Mouse (Mus musculus) myocyte (in vitro differentiated cells): ENCODE data around the gene Taar8c. TPM values are rescaled to one million over a fixed set of nuclear protein-coding genes. Genes with fewer than 3 reads are reported as not detected.
"Not testable (repeated sequence)": the region's sequence is repeated elsewhere in the genome, so short reads cannot be mapped to it uniquely, and the experiment has no call there.

Source experiments
- H3K27me3 ChIP-seq: one replicate; pipeline ENCODE4 v1.6.1; 2011; ENCODE audit not compliant: control insufficient read depth, insufficient read depth, insufficient read length
- H3K36me3 ChIP-seq: one replicate; pipeline ENCODE4 v1.6.1; 2011; ENCODE audit not compliant: control insufficient read depth, insufficient read depth
- H3K4me2 ChIP-seq: one replicate; pipeline ENCODE4 v1.6.1; 2011; ENCODE audit warnings: low read depth, control low read depth
- H3K4me3 ChIP-seq: one replicate; pipeline ENCODE4 v1.5.1; 2011; ENCODE audit warnings: mild to moderate bottlenecking, control low read depth, moderate library complexity
- H3K79me2 ChIP-seq: one replicate; pipeline ENCODE4 v1.6.1; 2011; ENCODE audit not compliant: control insufficient read depth, insufficient read depth
- H3ac ChIP-seq: one replicate; pipeline ENCODE4 v1.6.1; 2011; ENCODE audit not compliant: control insufficient read depth, insufficient read length
- CEBPB ChIP-seq: IDR thresholded peaks from 2 replicates; pipeline ENCODE4 v1.6.1; 2011; ENCODE audit warnings: mild to moderate bottlenecking, moderate library complexity; ENCODE audit not compliant: poor library complexity, insufficient read depth, severe bottlenecking
- E2F4 ChIP-seq: IDR thresholded peaks from one replicate; pipeline ENCODE4 v1.6.1; 2011; ENCODE audit warnings: mild to moderate bottlenecking, control low read depth, moderate library complexity; ENCODE audit not compliant: insufficient read depth
- MAX ChIP-seq: IDR thresholded peaks from one replicate; pipeline ENCODE4 v1.6.1; 2011; ENCODE audit warnings: low read depth, mild to moderate bottlenecking, control low read depth
- MYOD1 ChIP-seq, 3 experiments: IDR thresholded peaks; one replicate each; pipeline ENCODE4 v1.6.1; 2011; ENCODE audit warnings: control low read depth in 2 of 3, low read depth in 2 of 3, mild to moderate bottlenecking in 2 of 3, moderate library complexity in 1 of 3; ENCODE audit not compliant: insufficient read length in 2 of 3, control insufficient read depth in 1 of 3
- MYOG ChIP-seq, 3 experiments: IDR thresholded peaks; one replicate each; pipeline ENCODE4 v1.6.1; 2011; ENCODE audit warnings: control low read depth in 2 of 3, low read depth in 2 of 3, mild to moderate bottlenecking in 2 of 3; ENCODE audit not compliant: insufficient read length in 2 of 3, control insufficient read depth in 1 of 3, insufficient read depth in 1 of 3
- POLR2A ChIP-seq: IDR thresholded peaks from one replicate; pipeline ENCODE4 v1.6.1; 2011; ENCODE audit warnings: low read depth, mild to moderate bottlenecking, control low read depth, moderate library complexity; ENCODE audit not compliant: insufficient read length
- POLR2AphosphoS2 ChIP-seq: IDR thresholded peaks from one replicate; pipeline ENCODE4 v1.6.1; 2011; ENCODE audit warnings: low read depth, control low read depth; ENCODE audit not compliant: insufficient read length
- REST ChIP-seq: IDR thresholded peaks from one replicate; pipeline ENCODE4 v1.6.1; 2011; ENCODE audit warnings: mild to moderate bottlenecking, control low read depth, moderate library complexity; ENCODE audit not compliant: insufficient read depth, insufficient read length
- SRF ChIP-seq: IDR thresholded peaks from one replicate; pipeline ENCODE4 v1.6.1; 2011; ENCODE audit warnings: low read depth; ENCODE audit not compliant: control insufficient read depth, insufficient read length
- TCF12 ChIP-seq: IDR thresholded peaks from one replicate; pipeline ENCODE4 v1.6.1; 2011; ENCODE audit warnings: mild to moderate bottlenecking, control low read depth; ENCODE audit not compliant: poor library complexity, insufficient read depth, severe bottlenecking
- TCF3 ChIP-seq: IDR thresholded peaks from one replicate; pipeline ENCODE4 v1.6.1; 2011; ENCODE audit warnings: low read depth, control low read depth; ENCODE audit not compliant: insufficient read length
- USF1 ChIP-seq: IDR thresholded peaks from one replicate; pipeline ENCODE4 v1.6.1; 2011; ENCODE audit warnings: low read depth, mild to moderate bottlenecking, control low read depth, moderate library complexity
- polyA plus RNA-seq: library from polyadenylated mRNA; unstranded; fragments of >200 nt; fragmentation: generic; extraction: Trizol; gene quantifications from one replicate; pipeline ENCODE4 v1.2.1, GENCODE M21; 2012; ENCODE audit warnings: missing spikeins

The Taar8c gene
- polyA plus RNA-seq = not detected

DNA sequence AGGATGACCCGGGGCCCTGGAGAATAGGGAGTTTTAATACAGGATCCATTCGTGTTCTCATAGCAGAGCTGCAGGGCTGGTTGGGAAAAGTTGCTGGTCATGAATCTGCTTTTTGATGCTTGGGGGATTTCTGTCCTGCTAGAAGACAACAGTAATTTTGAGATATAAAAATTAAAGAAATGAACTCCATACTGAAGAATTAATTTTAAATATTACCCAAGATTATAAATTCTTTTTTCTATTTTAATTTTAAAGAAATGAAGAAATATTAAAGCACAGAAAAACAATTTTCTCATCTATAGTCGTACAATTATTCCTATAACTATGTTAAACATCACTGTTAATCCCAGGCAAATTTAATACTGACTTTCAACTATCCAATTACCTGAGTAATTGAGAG, at the start of gene Taar8c:
Gene Taar8c (minus strand): TSS at position 101 of the 400 bp plus-strand sequence.
- not testable (repeated sequence) for H3K4me2 ChIP-seq, H3K36me3 ChIP-seq, H3K27me3 ChIP-seq, H3ac ChIP-seq, H3K4me3 ChIP-seq, H3K79me2 ChIP-seq

DNA sequence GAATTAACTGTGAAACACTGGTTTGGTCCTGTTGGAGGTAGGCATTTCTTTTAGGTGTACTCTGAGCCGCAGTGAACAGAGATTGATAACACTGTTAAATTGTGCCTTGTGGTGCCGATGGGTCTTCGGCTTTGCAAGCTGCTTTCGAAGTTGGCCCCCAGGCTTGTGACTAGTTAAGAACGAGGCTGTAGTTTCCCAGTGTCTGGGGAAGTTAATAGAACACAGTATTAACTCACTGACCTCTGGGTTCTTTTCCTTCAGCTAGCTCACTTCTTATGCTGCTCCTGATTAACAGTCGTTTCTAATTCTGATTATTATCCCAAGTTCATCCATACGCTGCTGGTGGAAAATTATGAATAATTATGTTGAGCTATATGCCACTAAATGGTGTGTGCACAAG, 48.4 kb upstream of the Taar8c start:
- Histone ChIP-seq H3K4me2 (peak overlapping the region; percentile 84), H3K79me2 (peaks cover 21% of the 10 kb centered on the region), H3K27me3 (no peaks in the 10 kb centered on the region), H3K4me3 (peak overlapping the region; percentile 44), H3ac (peak overlapping the region; percentile 65), H3K36me3 (peaks cover 10% of the 10 kb centered on the region)
- TF ChIP-seq POLR2A (no peak), REST (no peak), TCF3 (no peak), SRF (no peak), MAX (no peak), CEBPB (no peak), POLR2AphosphoS2 (no peak), E2F4 (no peak), MYOG (IDR thresholded peaks at IDR 0.05; ENCODE audit: control insufficient read depth in 1 of 3, insufficient read depth in 1 of 3, insufficient read length in 2 of 3, low read depth in 2 of 3) (no peak), TCF12 (no peak), MYOD1 (IDR thresholded peaks at IDR 0.05; ENCODE audit: control insufficient read depth in 1 of 3, insufficient read length in 2 of 3, low read depth in 2 of 3) (no peak), USF1 (no peak)

DNA sequence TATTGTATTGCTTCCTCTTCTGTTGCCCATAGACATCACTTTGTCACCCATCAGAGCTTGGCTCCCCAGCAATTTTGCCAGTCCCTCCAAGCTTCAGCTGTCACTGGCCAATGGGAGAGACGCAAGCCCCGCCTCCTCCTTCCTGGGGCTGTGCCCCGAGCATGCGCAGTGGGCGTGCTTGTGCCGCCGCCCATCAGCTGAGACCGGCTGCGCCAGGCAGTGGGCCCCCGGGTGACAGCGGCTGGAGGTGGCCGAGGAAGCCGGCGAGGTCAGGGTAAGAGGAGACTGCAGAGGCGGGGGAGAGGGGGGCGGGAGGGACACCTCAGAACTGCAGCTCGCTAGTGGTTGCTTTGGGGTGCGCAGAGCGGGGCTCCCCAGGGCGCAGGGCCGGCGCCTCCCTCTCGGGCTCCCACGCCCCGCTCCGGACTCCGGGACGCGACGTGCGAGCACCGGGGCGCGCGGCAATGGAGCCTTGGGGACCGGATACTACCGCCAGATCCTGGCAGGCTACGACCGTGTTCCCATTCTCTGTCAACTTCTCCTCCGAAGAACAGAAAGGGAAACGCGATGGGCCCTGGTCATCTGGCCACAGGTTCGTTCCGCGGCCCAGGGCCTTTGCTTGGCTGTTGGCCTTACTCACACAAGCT, 47.5 kb upstream of the Taar8c start, which contains the start of gene Stx7:
Gene Stx7 (plus strand): TSS at position 168 of the 647 bp plus-strand sequence.
- H3K4me3 ChIP-seq = peak within 1 kb of the TSS; percentile 44
- peak within 1 kb of the TSS; percentile 65 for H3ac ChIP-seq
- peaks cover 10% of the 10 kb centered on the region for H3K36me3 ChIP-seq
- peaks cover 21% of the 10 kb centered on the region for H3K79me2 ChIP-seq
- TF ChIP-seq TCF12 = no peak
- TF ChIP-seq POLR2AphosphoS2 = peak; percentile 93
- TF ChIP-seq TCF3 = peak; percentile 33
- no peak for TF ChIP-seq SRF
- TF ChIP-seq MYOD1 (IDR thresholded peaks at IDR 0.05; ENCODE audit: control insufficient read depth in 1 of 3, insufficient read length in 2 of 3, low read depth in 2 of 3) = peak in 2 of 3 experiments; percentile 67 to 74
- TF ChIP-seq MYOG (IDR thresholded peaks at IDR 0.05; ENCODE audit: control insufficient read depth in 1 of 3, insufficient read depth in 1 of 3, insufficient read length in 2 of 3, low read depth in 2 of 3) = peak; percentile 33 to 82 (median 46)
- TF ChIP-seq MAX = no peak
- peak; percentile 91 for TF ChIP-seq POLR2A
- H3K27me3 ChIP-seq = no peaks in the 10 kb centered on the region
- peak within 1 kb of the TSS; percentile 84 for H3K4me2 ChIP-seq

DNA sequence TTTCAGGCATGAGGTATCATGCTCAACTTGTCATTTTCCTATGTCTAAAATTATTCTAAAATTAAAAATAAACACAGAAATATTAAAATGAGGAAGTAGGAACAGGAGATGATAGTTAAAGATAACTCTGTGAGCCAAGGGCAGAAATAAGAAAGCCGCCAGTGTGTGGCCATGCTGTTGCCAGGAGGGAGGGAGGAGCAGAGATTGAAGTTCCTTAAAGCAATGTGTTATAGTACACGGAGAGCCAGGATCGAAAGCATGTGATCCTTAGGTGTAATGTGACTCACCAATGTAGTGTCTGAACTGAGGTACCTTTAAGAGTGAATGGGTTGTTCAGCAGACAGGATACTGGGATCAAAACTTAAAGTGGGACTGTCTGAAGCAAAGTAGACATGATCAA, 41.0 kb upstream of the Taar8c start:
- Histone ChIP-seq H3K27me3 (peaks cover 16% of the 10 kb centered on the region), H3K4me2 (no peak overlapping the region), H3K79me2 (no peaks in the 10 kb centered on the region), H3K36me3 (no peaks in the 10 kb centered on the region), H3ac (no peak overlapping the region), H3K4me3 (no peak overlapping the region)
- no peak for TF ChIP-seq REST
- TF ChIP-seq TCF12 = no peak

DNA sequence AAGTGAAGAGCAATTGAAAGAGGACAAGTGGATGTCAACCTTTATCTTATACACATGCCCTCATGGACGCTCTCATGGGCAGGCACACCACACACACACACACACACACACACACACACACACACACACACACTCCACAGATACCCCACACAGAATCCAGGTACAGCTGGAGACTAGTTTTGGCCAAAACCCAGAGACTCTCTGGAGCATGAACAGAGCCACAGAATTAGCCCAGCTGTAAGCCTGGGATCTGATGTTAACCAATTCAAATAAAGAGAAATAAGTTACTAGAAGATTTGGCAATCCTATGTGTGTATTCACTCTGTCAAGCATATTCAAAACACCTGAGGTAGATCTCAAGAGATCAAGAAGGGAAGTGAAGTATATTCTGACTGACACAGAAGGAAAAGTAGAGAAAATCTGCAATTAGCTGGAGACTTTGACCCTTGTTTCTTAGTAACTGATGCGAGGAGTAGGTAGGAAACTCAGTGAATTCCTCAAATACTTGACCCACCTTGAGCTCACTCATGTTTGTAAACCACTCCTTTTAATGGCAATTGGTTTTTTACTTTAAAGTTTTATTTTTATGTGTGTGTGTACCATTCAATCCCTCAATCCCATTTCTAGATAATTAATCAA, 37.0 kb upstream of the Taar8c start:
- peaks cover 16% of the 10 kb centered on the region for H3K27me3 ChIP-seq
- no peaks in the 10 kb centered on the region for H3K36me3 ChIP-seq
- no peak overlapping the region for H3ac ChIP-seq
- no peak for TF ChIP-seq POLR2A
- TF ChIP-seq CEBPB = no peak
- TF ChIP-seq REST = no peak
- no peak for TF ChIP-seq POLR2AphosphoS2
- TF ChIP-seq MAX = no peak
- H3K4me3 ChIP-seq = no peak overlapping the region
- H3K4me2 ChIP-seq = no peak overlapping the region
- H3K79me2 ChIP-seq = no peaks in the 10 kb centered on the region
